Mouse (Mus musculus): ENCODE results near the gene Gdpd3. TPM values are rescaled to one million over a fixed set of nuclear protein-coding genes. Genes with fewer than 3 reads are reported as not detected.

The Gdpd3 gene
- polyA plus RNA-seq, 1 experiment: 9.2 TPM

- TF ChIP-seq POLR2A (IDR thresholded peaks at IDR 0.05; ENCODE audit: borderline replicate concordance, extremely low read depth, insufficient read depth, insufficient read length, poor library complexity, severe bottlenecking): no peak
- peak; percentile 95 for TF ChIP-seq CTCF (IDR thresholded peaks at IDR 0.05; ENCODE audit: borderline replicate concordance, extremely low read depth, insufficient read depth, insufficient read length)
- peak; percentile 97 for DNase-seq (ENCODE audit: low read depth)
Measured at GRCm38 (mm10) chr7:126779983-126780970, 14.1 kb downstream of the Gdpd3 start.

GRCm38 (mm10) chr7:126780971-126781635, 15.0 kb downstream of the Gdpd3 start, which contains the start of gene Tbx6:
Gene Tbx6 (plus strand): TSS chr7:126781483.
- TF ChIP-seq POLR2A (IDR thresholded peaks at IDR 0.05; ENCODE audit: borderline replicate concordance, extremely low read depth, insufficient read depth, insufficient read length, poor library complexity, severe bottlenecking): no peak
- no peak for DNase-seq (ENCODE audit: low read depth)

- no peak for DNase-seq (ENCODE audit: low read depth)
- TF ChIP-seq CTCF (IDR thresholded peaks at IDR 0.05; ENCODE audit: borderline replicate concordance, extremely low read depth, insufficient read depth, insufficient read length): no peak
Measured at GRCm38 (mm10) chr7:126781661-126782370, 15.7 kb downstream of the Gdpd3 start.

GRCm38 (mm10) chr7:126782693-126783092, 16.6 kb downstream of the Gdpd3 start:
- TF ChIP-seq CTCF (IDR thresholded peaks at IDR 0.05; ENCODE audit: borderline replicate concordance, extremely low read depth, insufficient read depth, insufficient read length) (no peak), POLR2A (IDR thresholded peaks at IDR 0.05; ENCODE audit: borderline replicate concordance, extremely low read depth, insufficient read depth, insufficient read length, poor library complexity, severe bottlenecking) (no peak)
- no peak for DNase-seq (ENCODE audit: low read depth)

GRCm38 (mm10) chr7:126784469-126784868, 18.3 kb downstream of the Gdpd3 start:
- TF ChIP-seq CTCF (IDR thresholded peaks at IDR 0.05; ENCODE audit: borderline replicate concordance, extremely low read depth, insufficient read depth, insufficient read length) (no peak), POLR2A (IDR thresholded peaks at IDR 0.05; ENCODE audit: borderline replicate concordance, extremely low read depth, insufficient read depth, insufficient read length, poor library complexity, severe bottlenecking) (no peak)
- DNase-seq (ENCODE audit: low read depth): no peak

- no peak for TF ChIP-seq CTCF (IDR thresholded peaks at IDR 0.05; ENCODE audit: borderline replicate concordance, extremely low read depth, insufficient read depth, insufficient read length)
- no peak for DNase-seq (ENCODE audit: low read depth)
Measured at GRCm38 (mm10) chr7:126785056-126785455, 18.9 kb downstream of the Gdpd3 start.

- TF ChIP-seq CTCF (IDR thresholded peaks at IDR 0.05; ENCODE audit: borderline replicate concordance, extremely low read depth, insufficient read depth, insufficient read length): no peak
- no peak for TF ChIP-seq POLR2A (IDR thresholded peaks at IDR 0.05; ENCODE audit: borderline replicate concordance, extremely low read depth, insufficient read depth, insufficient read length, poor library complexity, severe bottlenecking)
- DNase-seq (ENCODE audit: low read depth): no peak
Measured at GRCm38 (mm10) chr7:126786142-126786541, 20.0 kb downstream of the Gdpd3 start.

GRCm38 (mm10) chr7:126789141-126789540, 23.0 kb downstream of the Gdpd3 start:
- no peak for DNase-seq (ENCODE audit: low read depth)
- TF ChIP-seq CTCF (IDR thresholded peaks at IDR 0.05; ENCODE audit: borderline replicate concordance, extremely low read depth, insufficient read depth, insufficient read length): no peak
- TF ChIP-seq POLR2A (IDR thresholded peaks at IDR 0.05; ENCODE audit: borderline replicate concordance, extremely low read depth, insufficient read depth, insufficient read length, poor library complexity, severe bottlenecking): no peak

GRCm38 (mm10) chr7:126791851-126792720, 26.0 kb downstream of the Gdpd3 start, which contains the start of gene Ppp4c:
Gene Ppp4c (minus strand): TSS chr7:126792496.
- DNase-seq (ENCODE audit: low read depth): peak; percentile 99
- TF ChIP-seq CTCF (IDR thresholded peaks at IDR 0.05; ENCODE audit: borderline replicate concordance, extremely low read depth, insufficient read depth, insufficient read length) (no peak), POLR2A (IDR thresholded peaks at IDR 0.05; ENCODE audit: borderline replicate concordance, extremely low read depth, insufficient read depth, insufficient read length, poor library complexity, severe bottlenecking) (peak; percentile 64)

GRCm38 (mm10) chr7:126792721-126793443, 26.7 kb downstream of the Gdpd3 start:
- TF ChIP-seq POLR2A (IDR thresholded peaks at IDR 0.05; ENCODE audit: borderline replicate concordance, extremely low read depth, insufficient read depth, insufficient read length, poor library complexity, severe bottlenecking) (no peak), CTCF (IDR thresholded peaks at IDR 0.05; ENCODE audit: borderline replicate concordance, extremely low read depth, insufficient read depth, insufficient read length) (no peak)

More at GRCm38 (mm10) chr7:126792721-126793443, 26.7 kb downstream of the Gdpd3 start:
- DNase-seq (ENCODE audit: low read depth): no peak
